Mouse (Mus musculus): ENCODE measurements at regions not wholly inside any gene's neighbourhood (a gene's known extent, or its start where the extent isn't known, plus 50 kb on each side); places are given as distances from the start of the nearest gene placed in this dataset.
"Not testable (repeated sequence)": the region's sequence is repeated elsewhere in the genome, so short reads cannot be mapped to it uniquely, and the experiment has no call there.

- DNase-seq (ENCODE audit: low read depth, low spot score): peak; percentile 61
Observed at GRCm38 (mm10) chr13:107831997-107832396, 212.2 kb upstream of the Smim15 start.

GRCm38 (mm10) chr13:107831221-107831681 lies 213.0 kb upstream of the Smim15 start:
- DNase-seq (ENCODE audit: low read depth, low spot score): peak; percentile 92

GRCm38 (mm10) chr13:107830281-107830680 lies 214.0 kb upstream of the Smim15 start:
- DNase-seq (ENCODE audit: low read depth, low spot score): no peak

- DNase-seq (ENCODE audit: low read depth, low spot score): no peak
Observed at GRCm38 (mm10) chr13:107829861-107830260, 214.4 kb upstream of the Smim15 start.

- DNase-seq (ENCODE audit: low read depth, low spot score): no peak
Observed at GRCm38 (mm10) chr13:107825636-107826035, 218.6 kb upstream of the Smim15 start.

- no peak for DNase-seq (ENCODE audit: low read depth, low spot score)
Observed at GRCm38 (mm10) chr13:107823342-107823741, 220.9 kb upstream of the Smim15 start.

- DNase-seq (ENCODE audit: low read depth, low spot score): no peak
Observed at GRCm38 (mm10) chr13:107822198-107822597, 222.0 kb upstream of the Smim15 start.

GRCm38 (mm10) chr13:107813562-107814161 lies 230.6 kb upstream of the Smim15 start:
- DNase-seq (ENCODE audit: low read depth, low spot score): peak; percentile 65

GRCm38 (mm10) chr13:107812014-107812413 lies 232.2 kb upstream of the Smim15 start:
- peak; percentile 58 for DNase-seq (ENCODE audit: low read depth, low spot score)

- no peak for DNase-seq (ENCODE audit: low read depth, low spot score)
Observed at GRCm38 (mm10) chr13:107810802-107811192, 233.4 kb upstream of the Smim15 start.

- peak; percentile 39 for DNase-seq (ENCODE audit: low read depth, low spot score)
Observed at GRCm38 (mm10) chr13:107810060-107810801, 234.0 kb upstream of the Smim15 start.

- DNase-seq (ENCODE audit: low read depth, low spot score): no peak
Observed at GRCm38 (mm10) chr13:107808961-107809360, 235.3 kb upstream of the Smim15 start.

GRCm38 (mm10) chr13:107804418-107804817 lies 239.8 kb upstream of the Smim15 start:
- peak; percentile 30 for DNase-seq (ENCODE audit: low read depth, low spot score)

GRCm38 (mm10) chr13:107799199-107799945 lies 244.9 kb upstream of the Smim15 start:
- no peak for DNase-seq (ENCODE audit: low read depth, low spot score)

- no peak for DNase-seq (ENCODE audit: low read depth, low spot score)
Observed at GRCm38 (mm10) chr13:107798144-107798543, 246.1 kb upstream of the Smim15 start.

GRCm38 (mm10) chr13:107795516-107795915 lies 248.7 kb upstream of the Smim15 start:
- DNase-seq (ENCODE audit: low read depth, low spot score): no peak

- no peak for DNase-seq (ENCODE audit: low read depth, low spot score)
Observed at GRCm38 (mm10) chr13:107791770-107792169, 252.5 kb upstream of the Smim15 start.

GRCm38 (mm10) chr13:107784971-107785370 lies 259.3 kb upstream of the Smim15 start:
- no peak for DNase-seq (ENCODE audit: low read depth, low spot score)

GRCm38 (mm10) chr13:107781741-107782140 lies 262.5 kb upstream of the Smim15 start:
- no peak for DNase-seq (ENCODE audit: low read depth, low spot score)

- no peak for DNase-seq (ENCODE audit: low read depth, low spot score)
Observed at GRCm38 (mm10) chr13:107781221-107781620, 263.0 kb upstream of the Smim15 start.

- DNase-seq (ENCODE audit: low read depth, low spot score): no peak
Observed at GRCm38 (mm10) chr13:107779591-107779990, 264.7 kb upstream of the Smim15 start.

GRCm38 (mm10) chr13:107774499-107774898 lies 269.7 kb upstream of the Smim15 start:
- DNase-seq (ENCODE audit: low read depth, low spot score): not testable (repeated sequence)

All from brain, adult 2 months (tissue).